Comparison of ENCODE assay signal across 22 mouse cellular contexts in the genomic region with DNA sequence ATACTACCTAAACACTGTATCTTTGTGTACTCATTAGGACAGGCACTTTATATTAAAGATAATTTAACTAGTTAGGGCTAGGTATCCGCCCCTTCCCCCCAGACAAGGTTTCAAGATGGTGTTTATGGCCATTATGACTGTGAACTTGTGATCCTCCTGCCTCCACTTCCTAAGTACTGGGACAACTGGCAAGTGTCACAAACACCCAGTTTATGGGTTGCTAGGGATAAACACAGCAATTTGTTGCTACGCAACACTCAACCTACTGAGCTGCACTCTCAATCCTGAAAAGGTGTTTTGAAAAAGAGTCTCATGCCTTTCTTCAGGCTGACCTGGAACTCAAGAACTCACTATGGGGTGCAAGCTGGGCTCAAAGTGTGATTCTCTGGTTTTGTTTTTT. TPM values are rescaled to one million over a fixed set of nuclear protein-coding genes. Genes with fewer than 3 reads are reported as not detected.
DNase-seq lines count a peak whose midpoint lies in the region; ATAC-seq and TF ChIP-seq lines count a peak whose summit lies in the region.
"Had no signal": no experiment of that assay in that cellular context is flagged by ENCODE, and none has a peak within 500 bp of the region (broad histone marks: within the 10 kb centered on the region; RNA-seq: fewer than 3 reads in every experiment).

No protein-coding gene starts in this region.

- H3K27ac ChIP-seq in lung, embryonic 14.5 days (ENCODE audit: low read depth): no peak overlapping the region
- no peak overlapping the region for H3K27ac ChIP-seq in lung, postnatal 0 days (ENCODE audit: low read length)
- no peak overlapping the region for H3K27ac ChIP-seq in limb, embryonic 11.5 days (replicated peaks; ENCODE audit: low read depth, low read length)
- H3K27ac ChIP-seq in stomach, postnatal 0 days (replicated peaks): no peak overlapping the region
- H3K27ac ChIP-seq: forebrain, embryonic 10.5 days; forebrain, embryonic 13.5 days; gastrocnemius, adult 2 months; hindbrain, embryonic 12.5 days; hindbrain, embryonic 15.5 days had no signal

- WGBS in lung, embryonic 14.5 days: 44% methylated on average over 2 of the region's 2 CpGs
- 61% methylated on average over 2 of the region's 2 CpGs for WGBS in lung, postnatal 0 days
- 29% methylated on average over 2 of the region's 2 CpGs for WGBS in limb, embryonic 11.5 days
- WGBS in stomach, postnatal 0 days: 82% methylated on average over 2 of the region's 2 CpGs

- H3K4me2 ChIP-seq in lung, embryonic 14.5 days: no peak overlapping the region
- no peak overlapping the region for H3K4me2 ChIP-seq in lung, postnatal 0 days (replicated peaks; ENCODE audit: low read depth, low read length)
- no peak overlapping the region for H3K4me2 ChIP-seq in limb, embryonic 11.5 days (ENCODE audit: low read depth, severe bottlenecking)
- no peak overlapping the region for H3K4me2 ChIP-seq in stomach, postnatal 0 days (replicated peaks; ENCODE audit: low read depth)
- H3K4me2 ChIP-seq: forebrain, embryonic 13.5 days; heart, embryonic 11.5 days; hindbrain, embryonic 12.5 days; hindbrain, embryonic 15.5 days had no signal

- H3K9ac ChIP-seq in lung, embryonic 14.5 days: no peak overlapping the region
- H3K9ac ChIP-seq in lung, postnatal 0 days (replicated peaks; ENCODE audit: low read depth): no peak overlapping the region
- H3K9ac ChIP-seq in limb, embryonic 11.5 days (ENCODE audit: low read length): no peak overlapping the region
- no peak overlapping the region for H3K9ac ChIP-seq in stomach, postnatal 0 days (ENCODE audit: low read length)
- H3K9ac ChIP-seq: forebrain, embryonic 13.5 days; hindbrain, embryonic 12.5 days; hindbrain, embryonic 15.5 days had no signal

- TF ChIP-seq EP300 in lung, postnatal 0 days (IDR thresholded peaks at IDR 0.05): no peak
- TF ChIP-seq EP300 in stomach, postnatal 0 days (optimal IDR thresholded peaks at IDR 0.05): no peak

- peak; percentile 76 for DNase-seq in lung, embryonic 14.5 days
- DNase-seq in lung, postnatal 0 days (ENCODE audit: low spot score): no peak
- peak; percentile 74 for DNase-seq in hindlimb bud, embryonic 11.5 days (ENCODE audit: extremely low spot score, low read depth, low spot score)
- peak; percentile 72 for DNase-seq in limb, embryonic 11.5 days (ENCODE audit: low spot score)
- DNase-seq in spleen, adult 12 weeks (ENCODE audit: low spot score): no peak
- DNase-seq in stomach, postnatal 0 days (ENCODE audit: low spot score): no peak
- DNase-seq: adrenal gland, adult 2 months; adrenal gland, postnatal 14 days; cerebellum, adult 11-12 months; cerebellum, adult 8-10 months; cerebellum, postnatal 10 days; cerebellum, postnatal 36 days; gastrocnemius, adult 2 months; gastrocnemius, postnatal 14 days; heart, adult 11 months had no signal

- no peak for TF ChIP-seq CTCF in lung, embryonic 14.5 days (IDR thresholded peaks at IDR 0.05; ENCODE audit: low read depth)
- TF ChIP-seq CTCF in lung, postnatal 0 days (IDR thresholded peaks at IDR 0.05): no peak
- no peak for TF ChIP-seq CTCF in stomach, postnatal 0 days (IDR thresholded peaks at IDR 0.05; ENCODE audit: low read depth)

- H3K9me3 ChIP-seq in lung, embryonic 14.5 days (ENCODE audit: low read depth, low read length): no peaks in the 10 kb centered on the region
- H3K9me3 ChIP-seq in lung, postnatal 0 days (ENCODE audit: low read length): no peaks in the 10 kb centered on the region
- H3K9me3 ChIP-seq in limb, embryonic 11.5 days (ENCODE audit: control insufficient read depth, low read length): no peaks in the 10 kb centered on the region
- no peaks in the 10 kb centered on the region for H3K9me3 ChIP-seq in stomach, postnatal 0 days (ENCODE audit: control insufficient read depth, low read length)
- H3K9me3 ChIP-seq: forebrain, embryonic 10.5 days; forebrain, embryonic 13.5 days; hindbrain, embryonic 12.5 days; hindbrain, embryonic 15.5 days had no signal

- no peaks in the 10 kb centered on the region for H3K36me3 ChIP-seq in lung, embryonic 14.5 days (ENCODE audit: insufficient read depth)
- no peaks in the 10 kb centered on the region for H3K36me3 ChIP-seq in lung, postnatal 0 days (ENCODE audit: insufficient read depth, low read length)
- no peaks in the 10 kb centered on the region for H3K36me3 ChIP-seq in limb, embryonic 11.5 days (ENCODE audit: control insufficient read depth, insufficient read depth, low read length)
- H3K36me3 ChIP-seq in stomach, postnatal 0 days (ENCODE audit: control insufficient read depth, insufficient read depth, low read length): no peaks in the 10 kb centered on the region
- H3K36me3 ChIP-seq: forebrain, embryonic 10.5 days; hindbrain, embryonic 12.5 days; hindbrain, embryonic 15.5 days had no signal

- H3K27me3 ChIP-seq in lung, embryonic 14.5 days (ENCODE audit: insufficient read depth, low read length): no peaks in the 10 kb centered on the region
- H3K27me3 ChIP-seq in lung, postnatal 0 days (replicated peaks; ENCODE audit: insufficient read depth, low read length): no peaks in the 10 kb centered on the region
- no peaks in the 10 kb centered on the region for H3K27me3 ChIP-seq in limb, embryonic 11.5 days (ENCODE audit: control insufficient read depth, insufficient read depth, low read length)
- H3K27me3 ChIP-seq in stomach, postnatal 0 days (ENCODE audit: control insufficient read depth, insufficient read depth, low read length): no peaks in the 10 kb centered on the region
- H3K27me3 ChIP-seq: forebrain, embryonic 13.5 days; hindbrain, embryonic 12.5 days; hindbrain, embryonic 15.5 days had no signal

- H3K4me3 ChIP-seq in lung, embryonic 14.5 days (ENCODE audit: low read depth, low read length): no peak overlapping the region
- H3K4me3 ChIP-seq in lung, postnatal 0 days (ENCODE audit: low read depth, low read length): no peak overlapping the region
- no peak overlapping the region for H3K4me3 ChIP-seq in limb, embryonic 11.5 days (ENCODE audit: low read depth, low read length)
- H3K4me3 ChIP-seq in stomach, postnatal 0 days (ENCODE audit: low read depth, low read length): no peak overlapping the region
- H3K4me3 ChIP-seq: forebrain, embryonic 10.5 days; forebrain, embryonic 13.5 days; gastrocnemius, adult 2 months; hindbrain, embryonic 12.5 days; hindbrain, embryonic 15.5 days had no signal

- 0 out of 2 replicates have a peak, but pooled peaks have one; percentile 44 for ATAC-seq in lung, embryonic 14.5 days (ENCODE audit: insufficient read depth)
- ATAC-seq in lung, postnatal 0 days: no peak
- no peak for ATAC-seq in limb, embryonic 11.5 days (ENCODE audit: insufficient number of reproducible peaks, low FRiP score, low TSS enrichment, low read depth)
- ATAC-seq in stomach, postnatal 0 days (ENCODE audit: low FRiP score, low TSS enrichment): no peak
- ATAC-seq: CD4-positive, CD25-positive, alpha-beta regulatory T cell, adult 4 months; forebrain, embryonic 13.5 days; forebrain, embryonic 16.5 days had no signal

- no peaks in the 10 kb centered on the region for H3K4me1 ChIP-seq in lung, embryonic 14.5 days (ENCODE audit: insufficient read depth)
- H3K4me1 ChIP-seq in lung, postnatal 0 days (ENCODE audit: insufficient read depth, low read depth, low read length): no peaks in the 10 kb centered on the region
- no peaks in the 10 kb centered on the region for H3K4me1 ChIP-seq in limb, embryonic 11.5 days (ENCODE audit: control insufficient read depth, insufficient read depth, low read length)
- no peaks in the 10 kb centered on the region for H3K4me1 ChIP-seq in stomach, postnatal 0 days (replicated peaks; ENCODE audit: control insufficient read depth, insufficient read depth)
- H3K4me1 ChIP-seq: forebrain, embryonic 10.5 days; forebrain, embryonic 13.5 days; hindbrain, embryonic 12.5 days; hindbrain, embryonic 15.5 days had no signal

RNA-seq across cellular contexts. Expression of gene Fbxo47, which starts 6.6 kb away (rescaled TPM):
- polyA plus RNA-seq in lung, embryonic 14.5 days (2014; fragmentation: Nextera tagmentation; extraction: Ambion mirVana): 0.84 and 0.85 TPM in 2 replicates
- 0.08 and 0.29 TPM in 2 replicates for polyA plus RNA-seq in lung, postnatal 0 days (2015; fragmentation: Nextera tagmentation; extraction: Ambion mirVana)
- 1.0 TPM in 2 replicates for polyA plus RNA-seq in limb, embryonic 11.5 days (2014; fragmentation: Nextera tagmentation; extraction: Ambion mirVana)
- 0.29 and 0.34 TPM in 2 replicates for polyA plus RNA-seq in stomach, postnatal 0 days (2015; fragmentation: Nextera tagmentation; extraction: Ambion mirVana)
- polyA plus RNA-seq: adrenal gland, adult 2 months had no signal

RNA-seq across cellular contexts. Expression of gene B230217C12Rik, which starts 36.8 kb away (rescaled TPM):
- polyA plus RNA-seq in lung, embryonic 14.5 days (2014; fragmentation: Nextera tagmentation; extraction: Ambion mirVana): 6.1 and 6.8 TPM in 2 replicates
- polyA plus RNA-seq in lung, postnatal 0 days (2015; fragmentation: Nextera tagmentation; extraction: Ambion mirVana): 1.3 and 1.5 TPM in 2 replicates
- polyA plus RNA-seq in limb, embryonic 11.5 days (2014; fragmentation: Nextera tagmentation; extraction: Ambion mirVana): 15.9 and 17.4 TPM in 2 replicates
- 1.1 and 1.9 TPM in 2 replicates for polyA plus RNA-seq in stomach, postnatal 0 days (2015; fragmentation: Nextera tagmentation; extraction: Ambion mirVana)

Comparison
In these comparisons a context has a peak if more than half of its experiments do, and no peak if none do; other contexts are left out.
1. DNase-seq: peak in lung, embryonic 14.5 days (single experiment), hindlimb bud, embryonic 11.5 days (single experiment) and limb, embryonic 11.5 days (single experiment); none in lung, postnatal 0 days (single experiment), spleen, adult 12 weeks (single experiment) and stomach, postnatal 0 days (single experiment).